Mouse (Mus musculus): ENCODE data around the gene Ttc7b.

DNA sequence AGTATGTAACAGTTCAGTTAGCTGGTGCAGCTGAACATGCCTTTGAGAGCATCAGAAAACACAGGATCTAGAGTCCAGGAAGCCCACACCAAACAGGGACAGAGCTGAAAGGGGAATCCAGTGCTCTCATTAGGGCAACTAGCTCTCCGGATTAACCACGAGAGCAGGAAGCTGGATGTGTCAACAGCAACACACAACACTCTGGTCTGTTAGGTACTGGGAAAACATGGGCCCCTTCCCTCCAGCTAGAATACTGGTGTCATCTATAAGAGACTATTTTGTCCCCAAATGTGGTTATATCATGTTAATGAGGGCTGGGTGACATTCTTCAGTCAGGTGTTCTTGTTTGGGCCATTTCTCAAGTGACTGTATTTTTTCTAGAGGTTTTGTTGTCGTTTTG lies 21.4 kb upstream of the Ttc7b start:
- TF ChIP-seq ZNF384 (IDR thresholded peaks at IDR 0.05; ENCODE audit: low read depth, low read length) (no peak), NELFE (IDR thresholded peaks at IDR 0.05; ENCODE audit: low read depth, low read length) (no peak)
